Mouse (Mus musculus) c-Kit-negative CD71-positive TER-119-positive erythroid progenitor cells, embryonic 14.5 days (primary cell): ENCODE data around the gene Elmsan1.
A peak's percentile ranks its signal among the peaks of the same experiment; 100 is the strongest.
"Not testable (repeated sequence)": the region's sequence is repeated elsewhere in the genome, so short reads cannot be mapped to it uniquely, and the experiment has no call there.

ENCODE experiments used
- DNase-seq: peaks from one replicate; pipeline ENCODE4 v3.0.0-alpha.2; 2013; ENCODE audit warnings: low read depth, low spot score

The Elmsan1 gene

GRCm38 (mm10) chr12:84149971-84150370, 68.7 kb downstream of the Elmsan1 start:
- no peak for DNase-seq

DNA sequence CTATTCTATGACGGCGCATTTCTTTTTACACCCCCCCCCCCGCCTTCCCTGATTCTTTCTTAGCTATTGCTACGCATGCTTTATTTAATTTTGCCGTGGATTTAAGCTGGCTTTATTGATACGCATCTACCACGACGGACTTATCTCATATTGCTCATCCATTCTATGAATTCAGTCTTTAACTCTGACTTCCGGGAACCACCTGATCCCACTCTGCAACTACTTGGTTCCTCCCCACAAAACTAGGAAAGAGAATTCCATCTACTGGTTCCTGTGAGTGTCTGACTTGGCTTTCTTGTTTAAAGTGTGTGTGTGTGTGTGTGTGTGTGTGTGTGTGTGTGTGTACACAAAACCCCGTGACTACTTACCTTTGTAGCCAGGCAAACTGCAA, 70.1 kb downstream of the Elmsan1 start:
- DNase-seq, result no peak

DNA sequence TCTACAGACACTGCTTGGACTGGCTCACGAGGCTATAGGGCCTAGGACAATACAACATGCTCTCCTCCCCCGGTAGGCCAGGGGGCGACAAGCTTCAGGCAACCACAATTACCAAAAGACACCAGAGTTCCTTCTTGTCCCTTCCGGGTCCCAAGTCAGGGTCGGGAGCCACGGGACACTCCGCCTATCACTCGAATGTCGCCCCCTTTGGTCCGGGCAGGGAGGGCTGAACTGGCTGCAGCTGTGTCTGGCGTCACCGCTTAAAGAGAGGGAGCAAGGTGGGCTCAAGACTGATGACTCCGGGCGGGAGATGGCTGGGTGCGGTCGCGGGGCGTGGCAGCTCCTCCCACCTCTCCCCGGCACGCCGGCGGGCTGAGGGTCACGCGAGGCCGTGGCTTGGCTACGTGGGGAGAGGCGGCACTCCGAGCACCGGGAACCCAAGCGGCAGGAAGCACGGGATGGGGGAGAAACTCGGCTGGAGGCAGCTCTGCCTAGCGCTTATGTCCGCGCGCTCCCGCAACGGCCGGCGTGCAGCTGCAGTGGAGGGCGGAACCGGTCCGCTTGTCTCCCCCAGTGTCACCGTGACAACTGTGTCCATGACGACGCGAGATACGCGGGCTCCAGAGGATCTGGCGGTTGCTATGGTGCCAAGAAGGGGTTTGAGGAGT, 70.6 kb downstream of the Elmsan1 start, which contains the start of gene Pnma1:
TSS of gene Pnma1 (minus strand) at position 536 of the 668 bp plus-strand sequence.
- peak; percentile 85 for DNase-seq

DNA sequence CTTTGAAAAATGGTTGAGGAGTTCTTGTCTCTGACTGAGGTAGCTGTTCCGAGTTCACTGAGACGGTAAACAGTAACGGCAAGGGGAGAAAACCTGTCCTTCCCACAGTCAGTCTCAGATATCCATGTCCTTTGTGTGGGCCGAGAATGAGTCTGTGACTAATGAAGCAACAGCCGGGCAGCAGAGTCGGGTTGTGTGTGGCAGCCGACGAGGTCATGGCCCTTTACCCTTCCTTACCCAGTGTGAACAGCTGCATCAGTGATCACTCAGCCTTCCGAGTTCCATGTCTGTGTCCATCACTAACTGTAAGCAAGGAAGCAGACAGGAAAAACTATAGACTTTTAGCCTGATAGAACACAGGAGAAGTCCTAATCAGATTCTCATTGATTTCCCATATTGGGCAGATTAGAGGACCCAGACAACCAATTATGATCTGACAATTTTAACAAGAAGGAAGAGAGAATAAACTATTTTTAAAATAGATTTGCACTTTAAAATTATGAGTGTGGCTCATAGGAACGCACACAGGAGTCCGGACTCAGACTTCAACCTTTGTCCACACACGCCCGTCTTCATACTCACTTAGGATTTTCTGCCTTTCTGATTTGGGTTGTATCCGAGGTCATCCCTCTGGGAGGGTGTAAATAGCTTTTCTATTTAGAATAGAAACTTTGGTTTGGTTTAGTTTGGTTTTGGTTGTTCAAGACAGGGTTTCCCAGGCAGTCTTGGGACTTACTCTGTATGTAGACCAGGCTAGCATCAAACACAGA, 76.2 kb downstream of the Elmsan1 start:
- DNase-seq, result no peak

DNA sequence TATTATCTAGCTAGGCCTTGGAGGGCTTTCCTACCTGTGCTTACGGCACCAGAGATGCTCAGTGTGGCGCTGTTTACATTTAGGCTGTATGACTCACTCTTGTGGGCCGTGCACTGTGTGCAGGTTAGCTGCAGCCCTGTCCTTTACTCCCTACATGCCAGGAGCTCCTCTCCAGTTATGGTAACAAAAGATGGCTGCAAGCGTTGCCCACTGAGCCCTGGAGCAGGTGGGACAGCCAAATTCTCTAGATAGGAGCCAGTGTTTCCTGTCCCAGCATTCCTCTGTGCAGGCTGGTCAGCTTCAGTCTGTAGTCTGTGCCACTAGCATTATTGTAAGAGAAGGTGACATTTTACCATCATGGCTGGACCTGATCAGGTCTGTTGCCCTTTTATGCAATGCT, 77.4 kb downstream of the Elmsan1 start:
- no peak for DNase-seq

DNA sequence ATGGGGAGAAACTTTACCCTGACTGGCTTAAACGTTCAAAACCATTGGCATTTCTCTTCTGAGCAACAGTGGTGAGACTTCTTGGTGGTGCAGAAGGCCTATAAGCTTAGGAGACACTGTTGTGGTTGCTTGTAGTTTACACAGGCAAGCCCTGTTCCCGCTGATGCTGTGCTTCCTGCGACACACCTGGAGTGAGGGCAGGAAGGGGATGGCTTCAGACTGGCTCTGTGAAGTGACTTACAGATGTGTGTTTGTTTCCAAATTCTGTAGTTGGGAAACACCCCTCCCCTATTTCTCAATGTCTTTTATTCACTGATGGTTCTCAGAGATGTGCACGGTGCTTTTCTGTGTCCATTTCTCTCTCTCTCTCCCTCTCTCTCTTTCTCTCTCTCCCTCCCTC, 78.5 kb downstream of the Elmsan1 start:
- DNase-seq, result no peak

DNA sequence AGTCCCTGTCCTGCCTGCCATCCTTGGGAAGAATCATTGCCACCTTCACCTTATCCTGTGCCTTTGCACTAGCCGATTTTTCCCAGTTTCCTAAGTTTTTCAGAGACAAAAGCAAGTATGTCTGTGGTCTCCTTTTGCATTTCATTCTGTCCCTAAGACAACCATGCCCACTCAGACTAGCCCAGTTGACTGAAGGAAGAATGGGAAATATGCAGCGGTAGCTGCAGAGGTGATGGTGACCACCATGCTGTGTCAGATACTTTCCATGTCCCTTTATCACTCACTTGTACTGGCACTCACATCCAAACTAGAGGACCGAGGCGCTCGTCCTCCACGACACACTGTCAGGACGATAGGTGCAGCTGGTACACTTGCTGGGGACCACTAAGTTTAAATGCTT, 81.5 kb downstream of the Elmsan1 start:
- no peak for DNase-seq

- DNase-seq, result peak; percentile 56
Measured at GRCm38 (mm10) chr12:84132265-84132664, 86.4 kb downstream of the Elmsan1 start.

GRCm38 (mm10) chr12:84129931-84130330, 88.8 kb downstream of the Elmsan1 start:
- no peak for DNase-seq

- DNase-seq, result no peak
Measured at GRCm38 (mm10) chr12:84128576-84128975, 90.1 kb downstream of the Elmsan1 start.

GRCm38 (mm10) chr12:84126899-84127298, 91.8 kb downstream of the Elmsan1 start:
- DNase-seq, result no peak

GRCm38 (mm10) chr12:84125892-84126291, 92.8 kb downstream of the Elmsan1 start:
- no peak for DNase-seq

GRCm38 (mm10) chr12:84119584-84119983, 99.1 kb downstream of the Elmsan1 start:
- no peak for DNase-seq

GRCm38 (mm10) chr12:84114153-84114994, 104.3 kb downstream of the Elmsan1 start, which contains the start of gene Dnal1:
Dnal1 (plus strand) TSS chr12:84114366.
- DNase-seq, result no peak

DNA sequence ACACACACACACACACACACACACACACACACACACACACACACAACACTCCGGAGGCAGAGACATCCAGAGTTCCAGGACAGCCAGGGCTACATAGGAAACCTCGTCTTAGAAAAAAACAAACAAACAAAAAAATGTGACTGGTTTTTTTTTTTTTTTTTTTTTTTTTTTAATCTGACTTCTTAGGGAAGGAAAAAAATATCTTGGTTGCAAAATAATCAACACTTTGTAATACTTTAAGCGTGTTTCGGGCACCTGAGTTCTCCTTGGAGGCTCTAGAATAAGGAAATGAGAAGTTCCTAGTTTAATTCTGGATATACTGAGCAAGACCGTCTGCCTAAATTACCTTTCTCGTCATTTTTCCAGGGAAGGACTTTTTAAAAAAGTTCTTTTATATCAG, 105.0 kb downstream of the Elmsan1 start:
- DNase-seq, result no peak

DNA sequence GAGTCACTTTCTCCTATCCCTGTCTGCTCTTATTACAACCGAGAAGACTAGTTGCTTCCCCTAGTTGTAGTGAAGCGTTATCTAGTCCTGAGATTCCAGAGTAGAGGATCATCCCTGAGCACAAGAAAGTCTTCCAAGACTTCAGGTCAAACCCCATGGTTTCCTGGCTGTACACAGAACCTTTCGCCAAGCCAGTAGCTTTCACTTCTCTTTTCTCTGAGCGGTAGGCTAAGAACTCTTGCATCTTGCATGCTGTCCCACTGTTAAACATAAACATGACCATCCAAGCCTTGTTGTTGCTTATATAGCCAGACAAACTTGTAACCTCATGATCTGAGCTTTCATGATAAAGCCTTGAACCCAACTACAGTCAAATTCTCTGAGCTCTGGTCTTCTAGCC, 107.9 kb downstream of the Elmsan1 start:
- DNase-seq, result no peak

GRCm38 (mm10) chr12:84109924-84110323, 108.8 kb downstream of the Elmsan1 start:
- DNase-seq, result no peak

DNA sequence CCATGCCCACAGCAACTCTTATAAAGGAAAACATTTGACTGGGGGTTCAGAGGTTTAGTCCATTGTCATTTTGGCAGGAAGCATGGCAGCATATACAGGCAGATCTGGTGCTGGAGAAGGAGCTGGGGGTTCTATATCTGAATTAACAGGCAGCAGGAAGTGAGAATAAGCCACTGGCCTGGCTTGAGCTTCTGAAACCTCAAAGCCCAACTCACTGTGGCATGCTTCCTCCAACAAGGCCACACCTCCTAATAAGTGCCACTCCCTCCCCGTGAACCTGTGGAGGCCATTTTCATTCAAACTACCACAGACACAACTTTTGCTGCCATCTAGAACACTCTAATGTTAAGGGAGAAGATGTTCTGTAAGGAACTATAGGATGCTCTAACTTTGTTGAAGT, 111.0 kb downstream of the Elmsan1 start:
- no peak for DNase-seq

- no peak for DNase-seq
Measured at GRCm38 (mm10) chr12:84107012-84107411, 111.7 kb downstream of the Elmsan1 start.

GRCm38 (mm10) chr12:84101493-84101845, 117.2 kb downstream of the Elmsan1 start:
- DNase-seq, result no peak

DNA sequence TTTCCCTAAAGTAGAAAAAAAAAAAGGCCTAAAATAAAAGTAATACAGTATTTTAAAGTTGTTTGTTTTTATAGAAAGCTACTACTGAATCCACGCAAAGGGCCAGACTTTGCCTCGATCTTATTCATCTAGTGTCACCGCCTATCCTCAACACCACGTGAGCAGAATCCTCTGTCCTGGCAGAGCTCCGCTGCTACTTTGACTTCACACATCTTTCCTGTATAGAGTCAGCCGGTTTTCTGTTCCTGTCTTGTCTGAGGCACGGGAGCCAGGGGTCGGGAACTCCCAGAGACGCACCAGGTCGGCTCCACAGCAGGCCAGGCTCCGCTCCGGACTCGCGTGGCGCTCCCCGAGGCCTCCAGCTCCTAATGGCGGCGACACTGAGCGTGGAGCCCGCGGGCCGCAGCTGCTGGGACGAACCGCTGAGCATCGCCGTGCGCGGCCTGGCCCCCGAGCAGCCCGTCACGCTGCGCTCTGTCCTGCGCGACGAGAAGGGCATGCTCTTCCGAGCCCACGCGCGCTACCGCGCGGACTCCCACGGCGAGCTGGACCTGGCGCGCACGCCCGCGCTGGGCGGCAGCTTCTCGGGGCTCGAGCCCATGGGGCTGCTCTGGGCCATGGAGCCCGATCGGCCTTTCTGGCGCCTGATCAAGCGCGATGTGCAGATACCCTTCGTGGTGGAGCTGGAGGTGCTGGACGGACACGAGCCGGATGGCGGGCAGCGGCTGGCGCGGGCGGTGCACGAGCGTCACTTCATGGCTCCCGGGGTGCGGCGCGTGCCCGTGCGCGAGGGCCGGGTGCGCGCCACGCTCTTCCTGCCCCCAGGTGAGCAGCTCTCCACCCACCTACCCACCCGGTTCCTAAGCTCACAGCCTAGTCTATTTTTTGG, 117.8 kb downstream of the Elmsan1 start, which contains the start of gene Acot6:
TSS of gene Acot6 (plus strand) at position 51 of the 889 bp plus-strand sequence.
- DNase-seq, result not testable (repeated sequence)
